Mouse (Mus musculus): ENCODE results near the gene Mmgt2. TPM values are rescaled to one million over a fixed set of nuclear protein-coding genes. Genes with fewer than 3 reads are reported as not detected.

The Mmgt2 gene
- polyA plus RNA-seq, 1 experiment from 2014 or later: 30.8 TPM

DNA sequence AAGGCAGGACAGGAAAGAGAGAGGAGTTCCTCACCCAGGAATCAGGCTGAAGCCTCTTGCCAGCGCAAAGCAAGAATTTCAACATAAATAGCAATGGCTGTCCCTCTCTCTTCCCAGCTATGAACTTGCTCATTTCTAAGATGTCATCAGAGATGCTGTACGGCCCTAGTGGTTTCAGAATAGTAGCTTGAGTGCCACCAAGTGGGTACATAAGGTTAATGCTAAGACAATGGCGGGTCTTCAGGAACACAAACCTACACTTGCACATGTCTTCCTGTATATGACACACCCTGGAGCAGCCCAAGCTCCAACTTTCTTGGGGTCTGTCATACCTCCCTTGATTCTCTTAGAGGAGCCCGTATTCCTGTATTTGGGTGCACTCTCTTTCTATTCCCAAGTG lies 51.3 kb downstream of the Mmgt2 start:
- Histone ChIP-seq H3K4me1 (no peaks in the 10 kb centered on the region), H3K27me3 (replicated peaks) (no peaks in the 10 kb centered on the region), H3K9me3 (no peaks in the 10 kb centered on the region), H3K27ac (no peak overlapping the region), H3K4me2 (replicated peaks) (no peak overlapping the region), H3K36me3 (no peaks in the 10 kb centered on the region), H3K4me3 (no peak overlapping the region), H3K9ac (no peak overlapping the region)
- ATAC-seq (ENCODE audit: low FRiP score, low read depth): no peak
- 69% methylated on average over 4 of the region's 4 CpGs for WGBS

DNA sequence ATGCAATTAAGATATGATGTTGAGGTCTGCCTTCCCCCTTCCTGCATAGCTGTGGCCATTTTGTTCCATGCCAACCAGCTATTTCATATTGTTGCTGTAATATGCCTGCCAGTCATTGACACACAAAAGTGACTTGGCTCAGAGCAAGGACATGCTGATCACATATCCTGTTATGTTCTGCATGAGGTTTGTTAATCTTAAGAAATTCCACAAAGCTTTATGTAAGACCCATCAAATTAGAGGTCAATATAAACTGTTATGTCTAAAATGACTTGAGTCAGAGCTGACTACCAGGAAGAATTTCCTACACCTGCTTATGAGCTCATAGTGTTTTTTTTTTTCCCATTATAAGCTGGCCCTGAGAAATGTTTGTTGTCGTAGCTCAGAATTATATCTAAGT lies 52.8 kb downstream of the Mmgt2 start:
- ATAC-seq (ENCODE audit: low FRiP score, low read depth): no peak
- H3K36me3 ChIP-seq: no peaks in the 10 kb centered on the region
- no peak overlapping the region for H3K4me2 ChIP-seq (replicated peaks)
- no peaks in the 10 kb centered on the region for H3K9me3 ChIP-seq
- WGBS: 87% methylated on average over 1 of the region's 1 CpGs
- H3K4me3 ChIP-seq: no peak overlapping the region
- no peak overlapping the region for H3K27ac ChIP-seq
- H3K27me3 ChIP-seq (replicated peaks): no peaks in the 10 kb centered on the region
- H3K9ac ChIP-seq: no peak overlapping the region
- no peaks in the 10 kb centered on the region for H3K4me1 ChIP-seq

DNA sequence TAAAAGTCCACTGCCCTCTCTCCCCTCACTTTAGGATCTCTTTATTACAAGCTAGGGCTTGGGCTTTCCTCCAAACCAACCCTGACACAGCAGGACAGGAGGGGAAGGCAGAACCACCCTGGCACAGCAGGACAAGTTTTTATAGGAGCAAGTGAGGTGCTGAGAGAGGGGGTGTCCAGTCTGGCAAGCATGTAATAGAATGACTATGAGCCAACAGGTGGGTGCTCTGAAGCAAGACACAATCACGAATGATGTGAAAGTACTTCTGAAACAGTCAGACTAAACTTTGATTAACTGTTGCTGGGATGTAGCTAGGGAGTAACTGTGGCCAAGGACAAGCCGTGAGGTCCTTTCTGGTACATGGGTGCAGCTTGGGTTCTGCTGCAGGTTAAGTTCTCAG lies 57.7 kb downstream of the Mmgt2 start:
- no peaks in the 10 kb centered on the region for H3K27me3 ChIP-seq (replicated peaks)
- no peaks in the 10 kb centered on the region for H3K4me1 ChIP-seq
- H3K36me3 ChIP-seq: peaks cover 9% of the 10 kb centered on the region
- WGBS: 89% methylated on average over 2 of the region's 2 CpGs
- H3K4me3 ChIP-seq: no peak overlapping the region
- H3K4me2 ChIP-seq (replicated peaks): no peak overlapping the region
- H3K9me3 ChIP-seq: no peaks in the 10 kb centered on the region
- H3K9ac ChIP-seq: no peak overlapping the region
- no peak for ATAC-seq (ENCODE audit: low FRiP score, low read depth)
- H3K27ac ChIP-seq: no peak overlapping the region

DNA sequence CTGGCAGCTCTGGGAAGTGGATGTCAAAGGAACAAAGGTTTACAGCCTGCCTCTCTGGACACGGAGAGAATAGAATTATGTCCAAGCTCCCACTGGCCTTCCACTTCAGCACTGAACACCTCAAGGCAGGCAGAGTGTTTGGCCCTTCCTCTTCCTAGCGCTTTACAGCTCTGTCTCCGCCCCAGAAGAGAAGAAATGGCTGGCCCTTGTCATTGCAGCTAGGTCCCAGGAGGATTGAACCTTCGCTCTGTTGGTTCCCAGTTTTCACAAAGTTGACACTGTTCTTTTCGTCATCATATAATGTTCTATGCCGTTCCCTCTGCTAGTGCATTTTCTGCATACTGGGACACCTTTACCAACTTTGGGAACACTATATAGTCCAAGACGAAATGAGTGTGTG lies 59.8 kb downstream of the Mmgt2 start:
- Histone ChIP-seq H3K27me3 (replicated peaks) (no peaks in the 10 kb centered on the region), H3K36me3 (peaks cover 24% of the 10 kb centered on the region), H3K27ac (no peak overlapping the region), H3K9ac (no peak overlapping the region), H3K9me3 (no peaks in the 10 kb centered on the region), H3K4me3 (no peak overlapping the region), H3K4me1 (no peaks in the 10 kb centered on the region), H3K4me2 (replicated peaks) (no peak overlapping the region)
- ATAC-seq (ENCODE audit: low FRiP score, low read depth): no peak
- 78% methylated on average over 7 of the region's 7 CpGs for WGBS

DNA sequence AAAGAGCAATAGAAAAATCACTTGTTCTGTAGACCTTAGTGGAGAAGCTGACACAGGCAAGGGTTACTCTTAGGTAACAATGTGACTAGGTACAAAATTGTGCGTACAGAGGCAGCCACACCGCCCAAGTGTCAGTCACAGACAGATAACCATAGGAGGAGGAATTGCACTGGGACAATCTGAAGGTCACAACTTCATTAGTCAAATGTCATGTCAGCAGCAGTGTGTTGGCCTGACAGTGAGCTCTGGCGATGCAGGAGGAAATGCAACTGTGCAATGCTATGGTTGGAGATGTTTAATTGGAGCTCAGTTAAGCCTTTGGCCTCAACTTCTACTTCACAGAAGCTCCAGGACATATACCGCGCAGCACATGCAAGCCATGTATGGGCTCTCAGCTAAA lies 62.2 kb downstream of the Mmgt2 start:
- ATAC-seq (ENCODE audit: low FRiP score, low read depth): no peak
- no peak overlapping the region for H3K4me2 ChIP-seq (replicated peaks)
- 95% methylated on average over 5 of the region's 5 CpGs for WGBS
- no peak overlapping the region for H3K9ac ChIP-seq
- no peak overlapping the region for H3K4me3 ChIP-seq
- no peaks in the 10 kb centered on the region for H3K27me3 ChIP-seq (replicated peaks)
- peaks cover 42% of the 10 kb centered on the region for H3K36me3 ChIP-seq
- no peaks in the 10 kb centered on the region for H3K9me3 ChIP-seq
- H3K27ac ChIP-seq: no peak overlapping the region
- no peaks in the 10 kb centered on the region for H3K4me1 ChIP-seq

Other genes with a start within 250 kb of the Mmgt2 start
- 10.7 and 10.8 TPM in 2 replicates for gene Pigl, start 190.2 kb upstream of the Mmgt2 start, polyA plus RNA-seq (2016; fragmentation: Nextera tagmentation; extraction: Ambion mirVana)
- gene Ncor1, start 190.1 kb upstream of the Mmgt2 start, polyA plus RNA-seq (2016; fragmentation: Nextera tagmentation; extraction: Ambion mirVana): 194 and 201 TPM in 2 replicates
- gene Cenpv, start 109.4 kb upstream of the Mmgt2 start, polyA plus RNA-seq (2016; fragmentation: Nextera tagmentation; extraction: Ambion mirVana): 68.5 and 73.7 TPM in 2 replicates
- 3,967 and 4,014 TPM in 2 replicates for gene Ubb, start 97.5 kb upstream of the Mmgt2 start, polyA plus RNA-seq (2016; fragmentation: Nextera tagmentation; extraction: Ambion mirVana)
- 16.0 and 18.0 TPM in 2 replicates for gene Trpv2, start 74.2 kb upstream of the Mmgt2 start, polyA plus RNA-seq (2016; fragmentation: Nextera tagmentation; extraction: Ambion mirVana)
- gene Lrrc75a, start 141 bp upstream of the Mmgt2 start, polyA plus RNA-seq (2016; fragmentation: Nextera tagmentation; extraction: Ambion mirVana): 14.2 and 15.9 TPM in 2 replicates
- 18.4 and 19.5 TPM in 2 replicates for gene Zfp287, start 83.2 kb downstream of the Mmgt2 start, polyA plus RNA-seq (2016; fragmentation: Nextera tagmentation; extraction: Ambion mirVana)
- gene Gm10428, start 104.4 kb downstream of the Mmgt2 start, polyA plus RNA-seq (2016; fragmentation: Nextera tagmentation; extraction: Ambion mirVana): not detected in 2 replicates
- gene Zfp286, start 140.8 kb downstream of the Mmgt2 start, polyA plus RNA-seq (2016; fragmentation: Nextera tagmentation; extraction: Ambion mirVana): 27.6 and 30.1 TPM in 2 replicates
- 8.2 and 10.3 TPM in 2 replicates for gene Trim16, start 171.6 kb downstream of the Mmgt2 start, polyA plus RNA-seq (2016; fragmentation: Nextera tagmentation; extraction: Ambion mirVana)
- 0.74 and 1.0 TPM in 2 replicates for gene Fbxw10, start 198.4 kb downstream of the Mmgt2 start, polyA plus RNA-seq (2016; fragmentation: Nextera tagmentation; extraction: Ambion mirVana)
- 40.5 and 43.9 TPM in 2 replicates for gene Tvp23b, start 230.8 kb downstream of the Mmgt2 start, polyA plus RNA-seq (2016; fragmentation: Nextera tagmentation; extraction: Ambion mirVana)